Mouse (Mus musculus) testis, postnatal 14 days (tissue): ENCODE measurements at regions not wholly inside any gene's neighbourhood (a gene's known extent, or its start where the extent isn't known, plus 50 kb on each side); places are given as distances from the start of the nearest gene placed in this dataset.

Experiments
- DNase-seq: peaks from one replicate; pipeline ENCODE4 v3.0.0; 2021; ENCODE audit warnings: low spot score

DNA sequence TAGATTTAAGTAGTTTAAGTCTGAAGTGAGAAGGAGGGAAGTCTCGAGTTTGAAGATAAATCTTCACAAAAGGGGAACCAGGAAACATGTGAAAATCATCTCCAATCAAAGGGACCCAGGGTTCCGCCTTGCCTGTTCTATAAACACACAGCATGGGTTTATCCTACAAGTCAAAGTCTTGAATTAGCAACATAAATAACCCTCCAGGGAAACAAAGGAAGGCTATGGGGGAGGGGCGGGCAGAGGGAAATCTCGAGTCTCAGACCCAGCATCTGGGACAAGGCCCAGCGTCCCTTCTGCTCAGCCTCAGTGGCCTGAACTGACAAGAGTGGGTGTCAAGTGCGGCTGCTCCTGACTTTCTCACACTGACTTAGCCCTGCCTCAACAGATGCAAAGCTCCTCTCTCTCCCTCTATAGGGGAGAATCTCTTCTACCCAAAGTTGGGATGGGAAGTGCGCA is 240.3 kb upstream of the Lrig3 start:
- peak; percentile 23 for DNase-seq

DNA sequence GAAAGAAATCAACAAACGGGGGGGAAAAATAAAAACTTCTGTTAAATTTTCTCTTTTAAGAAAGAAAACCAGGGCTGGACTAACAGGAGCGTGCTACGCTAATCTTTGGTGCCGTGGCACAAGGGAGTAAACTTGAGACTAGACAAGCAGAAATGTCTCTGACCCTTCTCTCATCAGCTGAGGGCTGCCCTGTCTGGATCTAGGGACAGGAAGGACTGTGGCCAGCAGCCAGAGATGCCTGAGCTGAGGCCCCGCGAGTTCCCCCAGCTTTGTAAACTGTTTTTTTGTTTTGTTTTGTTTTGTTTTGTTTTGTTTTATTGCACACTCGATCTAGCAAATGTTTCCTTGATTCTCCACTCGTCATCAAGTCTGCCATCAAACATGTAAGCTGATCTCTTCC is 239.4 kb upstream of the Lrig3 start:
- DNase-seq, result peak; percentile 7

DNA sequence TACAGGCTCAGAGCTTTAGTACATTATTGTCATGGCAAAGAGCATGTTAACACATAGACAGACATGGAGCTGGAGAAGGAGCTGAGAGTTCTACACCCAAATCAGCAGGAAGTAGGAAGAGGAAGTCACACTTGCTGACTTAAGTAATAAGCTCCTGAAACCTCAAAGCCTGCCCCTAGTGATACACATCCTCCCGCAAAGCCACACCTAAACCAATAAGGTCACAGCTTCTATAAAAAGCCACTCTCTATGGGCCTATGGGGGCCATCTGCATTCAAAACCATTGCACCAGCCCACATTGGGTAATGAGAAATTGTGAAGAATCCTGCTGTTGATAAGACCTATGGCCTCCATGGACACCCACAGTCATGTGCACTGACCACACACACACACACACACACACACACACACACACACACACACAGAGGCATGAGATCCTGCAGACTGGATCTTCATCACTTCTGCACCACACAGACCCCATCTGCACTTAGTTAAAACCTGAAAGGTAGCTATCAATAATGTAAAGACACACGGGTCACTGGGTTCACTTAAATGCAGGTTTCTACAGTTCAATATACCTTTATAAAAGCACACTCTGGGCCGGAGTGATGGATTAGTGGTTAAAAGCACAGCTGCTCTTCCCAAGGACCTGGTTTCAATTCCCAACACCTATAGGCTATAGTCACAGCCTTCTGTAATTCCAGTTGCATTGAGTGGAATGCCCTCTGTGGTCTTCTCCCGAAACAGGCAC is 230.0 kb upstream of the Lrig3 start:
- no peak for DNase-seq

DNA sequence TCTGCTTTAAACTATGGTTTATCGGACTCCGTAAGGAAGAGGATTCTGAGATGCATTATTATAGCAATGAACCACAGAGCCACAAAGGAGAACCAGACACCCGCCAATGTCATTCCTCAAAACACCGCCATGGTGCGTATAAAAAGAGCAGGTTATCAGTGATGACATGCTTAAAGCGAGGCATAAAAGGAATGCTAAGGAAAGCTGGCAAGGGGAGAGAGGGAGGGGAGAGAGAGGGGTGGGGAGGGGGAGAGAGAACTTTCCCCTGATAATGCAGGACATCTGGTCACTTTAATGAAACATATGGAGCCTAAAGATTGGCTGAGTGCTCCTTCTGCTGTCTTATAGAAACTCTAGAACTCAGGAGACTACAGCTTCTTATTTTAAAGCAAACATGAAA is 222.8 kb upstream of the Lrig3 start:
- no peak for DNase-seq

DNA sequence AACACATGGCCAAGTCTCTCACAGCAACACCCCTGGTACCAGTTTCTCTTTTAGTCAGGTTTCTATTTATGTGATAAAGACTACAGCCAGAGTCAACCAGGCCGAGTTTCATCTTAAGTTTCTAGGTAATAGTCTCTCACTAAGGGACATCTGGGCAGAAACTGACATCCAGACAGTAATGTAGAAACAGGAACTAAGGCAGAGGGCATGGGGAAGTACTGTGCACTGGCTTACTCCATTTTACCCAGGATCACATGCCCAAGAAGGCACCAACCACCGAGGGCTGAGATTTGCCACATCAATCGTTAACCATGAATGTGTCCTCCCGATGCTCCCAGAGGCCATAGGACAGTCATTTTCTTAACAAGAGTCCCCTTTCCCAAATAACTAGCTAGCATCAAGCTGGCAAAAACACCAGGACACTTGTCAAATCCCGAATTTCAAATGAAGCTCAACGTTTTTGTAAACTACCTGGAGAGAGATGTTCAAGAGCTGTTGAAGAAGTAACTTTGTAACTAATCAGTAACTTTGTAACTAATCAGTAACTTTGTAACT is 216.9 kb upstream of the Lrig3 start:
- no peak for DNase-seq

DNA sequence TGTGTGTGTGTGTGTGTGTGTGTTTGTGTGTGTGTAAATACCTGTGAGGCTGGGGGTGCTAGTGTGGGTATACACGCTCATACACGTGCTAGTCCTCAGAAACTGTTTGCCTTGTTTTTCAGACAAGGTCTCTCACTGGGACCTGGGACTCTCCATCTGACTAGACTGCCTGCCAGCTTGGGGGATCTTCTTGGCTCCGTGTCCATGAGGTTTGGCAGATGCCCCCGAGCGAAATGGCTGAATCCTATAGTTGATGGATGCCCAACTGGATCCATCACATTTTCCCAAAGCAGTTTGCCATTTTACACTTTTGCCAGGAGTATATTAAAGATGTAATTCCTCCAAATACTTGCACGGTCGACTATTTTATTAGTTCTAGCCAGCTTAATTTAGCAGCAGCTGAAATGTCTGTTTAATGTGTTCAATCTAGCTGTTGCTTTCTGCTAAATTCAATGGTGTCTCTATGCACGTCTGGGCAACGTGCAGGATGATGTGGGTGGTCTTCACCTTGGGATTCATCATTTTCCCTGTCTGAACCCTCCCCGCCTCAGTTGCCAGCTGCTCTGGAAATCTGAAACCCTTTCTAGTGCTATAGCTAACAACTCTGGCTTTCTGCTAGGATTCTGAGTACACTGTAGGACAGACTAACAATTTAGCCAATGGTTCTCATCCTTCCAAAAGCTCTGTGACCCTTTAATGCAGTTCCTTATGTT is 213.3 kb upstream of the Lrig3 start:
- no peak for DNase-seq

DNA sequence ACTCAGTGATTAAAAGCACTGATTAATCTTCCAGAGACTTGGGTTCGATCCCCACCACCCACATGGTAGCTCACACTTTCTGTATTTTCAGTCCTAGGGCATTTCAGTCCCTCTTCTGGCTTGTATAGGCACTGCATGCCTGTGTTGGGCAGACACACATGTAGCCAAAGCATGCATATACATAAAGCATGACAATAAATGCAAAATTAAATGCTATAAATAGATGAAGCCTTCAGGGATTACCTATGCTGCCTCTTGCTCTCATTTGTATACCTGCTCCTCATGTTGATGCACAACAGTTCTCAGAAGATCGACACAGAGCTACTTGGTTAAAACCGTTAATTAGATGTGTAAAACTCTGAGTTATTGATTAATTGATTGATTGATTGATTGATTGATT is 206.8 kb upstream of the Lrig3 start:
- DNase-seq, result no peak

DNA sequence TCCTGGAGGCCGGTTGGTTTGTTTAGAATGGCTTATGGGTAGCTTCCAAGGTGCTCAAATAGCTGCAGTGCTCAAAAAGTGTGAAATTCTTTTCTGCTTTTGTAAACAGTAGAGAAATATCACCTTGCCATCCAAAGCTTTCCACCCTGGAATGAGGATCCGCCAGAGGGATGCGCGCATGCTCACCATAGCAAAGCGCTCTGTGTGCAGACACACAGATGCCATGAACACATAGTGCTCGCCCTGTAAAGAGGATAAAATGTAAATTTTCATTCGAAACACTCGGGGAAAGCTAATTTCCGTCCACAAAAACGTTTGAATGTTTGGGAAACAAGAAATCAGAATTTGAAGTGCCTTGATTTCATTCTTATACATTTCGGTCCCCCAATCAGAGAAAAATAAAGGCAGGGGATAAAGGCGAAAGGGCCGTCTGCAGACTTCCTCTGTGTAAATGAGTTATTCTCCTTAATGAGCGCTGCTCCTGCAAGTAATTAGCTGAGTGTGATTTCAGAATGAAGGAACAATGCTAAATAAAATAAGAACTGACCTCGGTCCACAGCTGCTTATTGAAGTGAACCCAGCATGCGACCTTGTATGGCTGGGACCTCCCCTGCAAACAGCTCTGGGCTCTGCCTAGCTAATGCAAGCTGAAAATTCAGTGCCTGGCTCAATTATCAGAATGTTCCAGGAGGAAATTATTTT is 203.4 kb upstream of the Lrig3 start:
- DNase-seq, result no peak

DNA sequence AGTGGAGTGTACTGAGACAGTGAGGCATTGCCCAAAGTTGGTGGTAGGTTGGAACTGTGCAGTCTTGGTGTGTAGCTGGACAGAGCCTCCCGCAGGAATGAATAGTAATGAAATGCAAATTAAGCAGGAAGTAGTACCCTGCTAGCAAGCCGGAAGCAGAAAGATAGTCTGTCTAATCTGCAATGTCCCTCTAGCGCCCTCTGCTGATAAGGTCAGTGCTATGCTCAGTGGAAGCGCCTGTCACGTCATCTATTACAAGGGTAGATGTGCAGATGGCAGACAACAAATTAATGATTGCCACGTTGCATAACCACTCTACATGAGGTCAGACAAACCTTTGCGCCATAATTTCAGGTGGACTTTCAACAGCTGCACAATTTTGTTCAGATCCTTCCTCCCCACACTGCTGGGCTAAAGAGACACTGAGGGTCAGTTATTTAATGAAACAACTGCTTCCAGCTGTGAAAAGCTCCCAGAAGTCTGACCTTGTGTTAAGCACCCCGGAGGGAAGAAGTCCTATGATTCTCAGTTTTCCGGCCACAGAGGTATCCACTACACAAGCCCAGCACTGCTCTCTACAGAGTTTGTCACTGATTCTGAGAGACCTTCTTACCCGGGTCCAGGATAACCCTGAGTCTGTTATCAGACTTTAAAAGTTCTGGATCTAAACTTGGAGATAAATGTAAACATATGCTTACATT is 201.4 kb upstream of the Lrig3 start:
- DNase-seq, result peak; percentile 43

DNA sequence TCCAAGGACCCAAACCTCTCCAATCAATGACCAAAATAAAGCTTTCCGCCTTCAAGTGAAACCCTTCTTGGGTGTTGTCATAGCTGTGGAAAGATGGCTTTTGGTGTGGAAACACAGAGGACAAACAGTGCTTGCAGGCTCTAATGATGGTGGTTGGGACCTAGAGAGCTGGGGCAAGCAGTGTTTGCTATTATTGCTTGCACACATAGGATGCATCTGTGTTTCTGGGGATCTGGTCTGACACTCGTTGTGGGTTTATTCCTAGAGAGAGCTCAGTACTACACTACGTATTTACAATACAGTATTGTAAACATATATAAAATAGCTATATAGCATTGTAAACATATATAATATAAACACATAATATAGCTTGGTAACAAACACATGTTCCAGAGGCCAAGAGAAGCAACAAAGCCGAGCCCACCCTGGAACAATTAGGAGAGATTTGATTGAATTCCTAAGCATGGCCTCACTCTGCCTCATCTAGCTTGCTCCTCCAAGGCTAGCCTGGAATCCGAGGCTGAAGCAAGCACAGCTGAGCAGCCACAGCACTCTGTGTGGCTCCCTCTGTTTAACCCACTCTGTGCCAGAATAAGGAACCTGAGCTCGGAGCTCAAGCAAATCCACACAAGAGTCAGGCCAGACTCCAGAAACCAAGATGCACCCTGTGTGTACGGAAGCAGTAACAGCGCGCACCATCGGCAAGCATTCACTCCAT is 200.7 kb upstream of the Lrig3 start:
- no peak for DNase-seq

DNA sequence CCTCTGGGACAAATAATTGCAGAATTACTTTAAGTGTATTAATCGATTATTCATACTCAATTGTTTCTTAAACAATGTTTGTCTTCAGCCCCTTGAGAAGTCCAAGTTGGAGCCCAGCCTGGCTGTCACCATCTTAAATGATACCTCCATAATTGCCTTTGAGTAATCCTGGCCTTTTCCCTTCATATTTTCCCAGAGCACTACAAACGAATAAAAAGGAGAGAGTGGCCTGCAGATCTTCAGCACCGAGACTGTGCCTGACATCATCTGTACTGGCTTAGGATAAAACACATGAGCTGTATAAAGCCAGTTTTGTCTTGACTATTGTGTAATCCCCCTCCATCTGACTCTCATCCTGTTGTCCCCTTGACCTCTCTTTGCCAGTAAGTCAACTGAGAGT is 197.7 kb upstream of the Lrig3 start:
- DNase-seq, result no peak

DNA sequence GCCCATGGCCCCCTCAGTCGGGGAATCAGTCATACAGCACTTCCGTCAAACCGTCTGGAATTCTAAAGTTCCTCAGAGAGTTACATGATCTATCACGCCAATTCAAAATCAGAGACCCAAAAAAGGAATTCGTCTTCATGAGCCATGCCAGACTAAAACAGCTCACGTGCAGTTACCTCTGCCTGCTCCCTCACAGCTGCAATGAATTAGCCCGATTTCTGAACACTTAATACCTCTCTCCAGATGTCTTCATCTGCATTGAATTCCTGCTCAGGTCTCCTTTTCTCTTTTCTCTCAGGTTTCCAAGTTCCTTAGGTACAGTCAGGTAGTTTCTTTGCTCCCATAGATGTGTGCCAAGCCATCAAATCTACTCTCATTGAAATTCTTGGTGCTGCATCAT is 192.4 kb upstream of the Lrig3 start:
- DNase-seq, result no peak

DNA sequence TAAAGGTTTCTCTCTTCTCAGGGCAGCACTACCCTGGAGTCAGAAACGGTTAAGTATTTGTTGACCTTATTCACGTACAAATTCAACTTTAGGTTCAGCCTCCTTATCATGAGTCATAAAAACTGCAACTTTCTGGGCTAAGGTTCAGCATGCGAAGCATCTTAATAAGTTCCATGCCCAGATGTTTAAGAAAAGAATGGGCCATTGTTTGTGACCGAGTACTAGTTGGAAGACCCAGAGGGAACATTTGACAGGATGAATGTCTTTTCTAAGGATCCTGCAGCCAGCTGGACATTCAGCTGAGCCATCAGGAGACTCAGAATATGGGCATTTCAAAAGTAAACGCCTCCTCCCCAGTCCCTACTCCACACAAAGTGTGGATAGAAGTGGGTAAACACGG is 183.5 kb upstream of the Lrig3 start:
- no peak for DNase-seq

DNA sequence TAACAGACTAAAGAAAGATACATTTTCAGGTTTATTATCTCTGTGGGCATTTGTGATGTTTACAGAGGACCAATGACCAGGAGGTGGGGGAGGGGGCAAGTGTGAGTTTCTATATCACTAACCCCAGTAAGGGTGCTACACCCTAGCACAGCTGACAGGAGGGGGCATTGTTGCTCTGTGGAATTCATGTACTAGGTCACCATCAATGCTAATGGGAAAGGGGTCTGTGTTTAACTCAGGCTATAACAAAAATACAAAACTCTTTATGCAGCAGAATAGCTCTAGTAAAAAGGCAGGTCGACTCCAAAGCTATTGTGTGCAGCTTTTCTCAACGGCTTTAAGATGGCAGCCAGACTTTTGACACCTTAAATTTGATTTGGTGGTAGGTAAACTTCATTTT is 181.1 kb upstream of the Lrig3 start:
- DNase-seq, result no peak

DNA sequence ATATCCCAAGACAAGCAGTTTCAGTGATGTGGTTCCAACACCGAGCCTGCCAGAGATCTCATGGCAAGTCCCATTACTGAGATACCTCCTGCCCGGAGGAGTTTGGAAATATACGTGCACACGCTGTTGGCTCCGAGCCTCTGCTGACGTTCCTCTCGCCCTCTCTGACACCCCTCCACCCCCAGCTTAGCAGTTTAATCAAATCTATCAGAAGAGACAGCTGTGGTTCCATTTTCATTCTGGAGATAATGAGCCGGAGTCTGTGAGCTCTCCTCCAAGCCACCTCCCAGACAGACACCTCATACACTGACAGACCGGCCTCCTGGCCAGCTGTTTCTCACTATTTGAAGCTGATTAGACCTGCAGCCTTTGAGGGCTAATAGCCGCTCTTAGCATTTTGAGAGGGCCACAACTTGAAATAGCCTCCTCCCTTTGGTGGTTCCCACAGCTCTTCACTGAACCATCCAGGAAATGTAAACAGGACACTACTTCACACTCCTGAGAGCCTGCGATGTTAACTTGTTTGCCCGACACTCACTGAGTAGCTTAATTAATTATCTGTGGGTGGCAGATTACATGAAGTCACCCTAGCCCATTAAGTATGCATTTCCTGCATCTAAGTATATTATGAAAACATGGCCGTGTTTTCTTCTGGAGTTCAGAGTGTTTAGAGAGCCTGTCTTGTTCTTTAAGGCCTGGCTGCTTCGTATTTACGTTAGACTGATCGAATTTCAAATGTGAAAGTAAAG is 180.3 kb upstream of the Lrig3 start:
- no peak for DNase-seq

DNA sequence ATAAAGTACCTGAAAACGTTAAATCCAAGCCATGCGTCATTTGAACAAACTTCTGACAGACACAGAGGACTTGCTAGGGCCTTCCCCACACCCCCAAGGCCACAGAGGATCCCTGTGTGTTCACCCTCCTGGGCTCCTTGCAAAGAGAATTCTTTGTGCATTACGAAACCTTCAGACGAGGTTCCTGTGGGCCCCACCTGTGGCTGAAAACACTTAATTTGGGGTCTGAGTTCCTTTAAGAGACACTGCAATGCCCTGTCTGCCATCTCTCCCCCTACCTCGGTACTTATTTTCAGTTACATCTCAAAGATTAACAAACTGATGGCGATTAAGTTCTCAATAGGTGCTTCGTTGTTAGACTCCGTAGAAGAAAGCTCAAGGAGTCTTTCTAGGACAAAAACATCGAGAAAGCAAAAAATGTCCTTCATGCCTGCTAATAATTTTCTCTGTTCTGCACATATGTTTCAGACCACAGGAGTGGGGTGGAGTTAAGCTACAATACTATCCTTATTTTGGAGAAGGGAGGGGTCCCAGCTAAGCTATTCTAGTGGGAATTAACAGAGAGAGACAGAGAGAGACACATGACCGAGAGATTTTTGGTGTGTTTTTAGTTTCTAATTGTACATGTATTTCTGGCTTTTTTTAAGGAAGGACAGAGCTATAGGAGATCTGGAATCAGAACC is 179.6 kb upstream of the Lrig3 start:
- DNase-seq, result no peak

DNA sequence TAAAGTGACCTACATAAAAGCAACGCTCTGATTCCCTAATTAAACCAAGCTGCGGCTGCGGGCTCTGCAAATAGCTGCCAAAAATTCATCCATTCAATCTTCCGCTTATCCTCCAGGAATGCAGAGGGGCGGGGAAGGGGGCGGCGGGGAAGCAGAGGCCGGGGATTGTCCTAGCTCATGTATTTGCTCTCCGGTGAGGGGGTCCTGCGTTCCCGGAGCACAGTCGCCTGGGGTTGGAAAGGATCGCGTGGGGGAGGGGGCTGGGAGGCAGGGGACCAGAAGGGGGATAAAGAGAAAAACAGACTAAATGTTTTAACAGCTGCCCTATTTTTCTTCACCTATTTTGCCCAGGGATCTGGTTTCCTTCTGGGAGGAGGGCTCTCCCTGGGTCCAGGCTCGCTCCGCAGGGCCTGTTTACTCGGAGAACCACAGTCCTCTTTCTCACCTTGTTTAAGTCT is 179.1 kb upstream of the Lrig3 start:
- no peak for DNase-seq

DNA sequence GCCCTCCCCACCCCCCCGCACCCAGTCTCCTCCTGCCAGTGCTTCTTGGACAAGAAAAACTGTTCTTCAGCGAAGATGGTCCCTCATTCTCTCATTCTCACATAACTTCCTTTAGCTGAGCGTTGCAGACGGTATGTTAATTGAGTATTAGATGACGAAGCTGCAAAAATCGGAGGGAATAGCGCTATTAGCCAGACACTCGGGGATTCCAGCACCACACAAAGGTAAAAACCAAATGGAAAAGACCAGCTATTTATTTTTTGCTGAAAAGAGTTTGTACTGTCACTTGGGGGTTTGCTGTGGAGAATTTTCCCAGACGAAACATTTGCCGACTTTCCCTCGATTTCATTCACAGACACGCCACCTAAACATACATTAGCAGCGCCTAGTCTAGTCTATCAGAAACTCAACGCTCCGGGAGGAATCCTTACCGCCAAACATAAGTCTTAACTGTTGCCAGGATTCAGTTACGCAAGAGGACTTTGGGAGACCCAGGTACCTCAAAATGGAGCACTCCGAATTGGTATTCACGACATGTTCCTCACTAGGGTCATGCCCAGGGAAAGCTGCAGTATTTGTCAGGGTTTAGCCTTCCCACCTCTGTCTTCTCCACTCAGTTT is 178.4 kb upstream of the Lrig3 start:
- DNase-seq, result no peak

DNA sequence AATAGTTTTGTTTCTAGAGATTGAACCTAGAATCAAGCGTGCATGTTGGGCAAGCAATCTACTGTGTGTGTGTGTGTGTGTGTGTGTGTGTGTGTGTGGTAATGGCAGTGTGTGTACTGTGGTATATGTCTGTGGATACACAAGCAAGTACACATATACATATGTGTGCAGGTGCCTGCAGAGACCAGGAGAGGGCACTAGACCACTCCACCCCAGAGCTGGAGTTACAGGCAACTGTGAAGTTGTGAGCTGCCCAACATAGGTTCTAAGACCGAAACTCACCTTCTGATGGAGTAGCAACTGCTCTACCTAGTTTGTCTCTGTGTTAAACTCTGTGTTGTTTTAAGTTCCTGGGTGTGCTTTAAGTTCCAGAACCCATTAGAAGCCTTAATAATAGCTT is 177.7 kb upstream of the Lrig3 start:
- DNase-seq, result no peak

DNA sequence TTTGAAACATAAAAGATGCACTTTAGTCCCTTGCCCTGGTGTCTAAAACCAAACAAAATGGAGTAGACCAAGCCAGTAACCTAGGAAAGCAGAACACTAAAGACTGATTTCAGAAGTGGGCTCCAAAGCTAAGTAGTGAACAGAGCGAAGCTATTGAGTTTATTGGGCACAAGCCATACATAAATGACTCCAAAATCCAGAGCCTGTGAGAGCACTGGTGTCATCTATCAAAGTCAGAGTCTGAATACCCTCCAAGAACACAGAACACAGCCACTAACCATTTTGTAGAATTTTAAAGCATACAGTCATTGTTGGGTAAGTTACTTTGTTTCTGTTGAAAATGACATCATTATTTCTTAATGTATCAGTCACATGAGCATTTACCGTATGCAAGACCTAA is 175.0 kb upstream of the Lrig3 start:
- no peak for DNase-seq
